Mouse (Mus musculus) myocyte (in vitro differentiated cells): Measurements from ENCODE around the gene Cse1l.

Experiments used
- CEBPB ChIP-seq: IDR thresholded peaks from 2 replicates; pipeline ENCODE4 v1.6.1; 2011; ENCODE audit warnings: mild to moderate bottlenecking, moderate library complexity; ENCODE audit not compliant: poor library complexity, insufficient read depth, severe bottlenecking
- E2F4 ChIP-seq: IDR thresholded peaks from one replicate; pipeline ENCODE4 v1.6.1; 2011; ENCODE audit warnings: mild to moderate bottlenecking, control low read depth, moderate library complexity; ENCODE audit not compliant: insufficient read depth
- MYOG ChIP-seq, 3 experiments: IDR thresholded peaks; one replicate each; pipeline ENCODE4 v1.6.1; 2011; ENCODE audit warnings: control low read depth in 2 of 3, low read depth in 2 of 3, mild to moderate bottlenecking in 2 of 3; ENCODE audit not compliant: insufficient read length in 2 of 3, control insufficient read depth in 1 of 3, insufficient read depth in 1 of 3
- POLR2A ChIP-seq: IDR thresholded peaks from one replicate; pipeline ENCODE4 v1.6.1; 2011; ENCODE audit warnings: low read depth, mild to moderate bottlenecking, control low read depth, moderate library complexity; ENCODE audit not compliant: insufficient read length
- REST ChIP-seq: IDR thresholded peaks from one replicate; pipeline ENCODE4 v1.6.1; 2011; ENCODE audit warnings: mild to moderate bottlenecking, control low read depth, moderate library complexity; ENCODE audit not compliant: insufficient read depth, insufficient read length
- TCF3 ChIP-seq: IDR thresholded peaks from one replicate; pipeline ENCODE4 v1.6.1; 2011; ENCODE audit warnings: low read depth, control low read depth; ENCODE audit not compliant: insufficient read length

- TF ChIP-seq POLR2A: no peak
- TF ChIP-seq CEBPB: no peak
- TF ChIP-seq E2F4: no peak
- no peak for TF ChIP-seq REST
- TF ChIP-seq MYOG (IDR thresholded peaks at IDR 0.05; ENCODE audit: control insufficient read depth in 1 of 3, insufficient read depth in 1 of 3, insufficient read length in 2 of 3, low read depth in 2 of 3): no peak
- TF ChIP-seq TCF3: no peak
Measured at GRCm38 (mm10) chr2:166885066-166885465, 20.8 kb upstream of the Cse1l start.
